Mouse (Mus musculus): ENCODE measurements at regions not wholly inside any gene's neighbourhood (a gene's known extent, or its start where the extent isn't known, plus 50 kb on each side); places are given as distances from the start of the nearest gene placed in this dataset.

GRCm38 (mm10) chr16:65191574-65192149 is 86.0 kb upstream of the Htr1f start:
- H3K79me2 ChIP-seq (ENCODE audit: control insufficient read depth, insufficient read depth, low read length, poor library complexity): no peaks in the 10 kb centered on the region
- no peaks in the 10 kb centered on the region for H3K9me3 ChIP-seq (replicated peaks; ENCODE audit: insufficient read depth, low read length)
- H3K9ac ChIP-seq (ENCODE audit: control insufficient read depth, low read depth, low read length, poor library complexity, severe bottlenecking): no peak overlapping the region
- TF ChIP-seq POLR2A (IDR thresholded peaks at IDR 0.05; ENCODE audit: control insufficient read depth in 1 of 2, insufficient read depth in 1 of 2, low read depth in 1 of 2, low read length in 2 of 2, poor library complexity in 1 of 2) (no peak), GABPA (IDR thresholded peaks at IDR 0.05; ENCODE audit: low read depth, low read length) (no peak), HCFC1 (IDR thresholded peaks at IDR 0.05; ENCODE audit: low read depth, low read length) (no peak), USF2 (IDR thresholded peaks at IDR 0.05; ENCODE audit: borderline replicate concordance in 1 of 2, insufficient read depth in 1 of 2, low read depth in 1 of 2, low read length in 2 of 2) (no peak), RAD21 (IDR thresholded peaks at IDR 0.05; ENCODE audit: low read depth, low read length) (no peak), CHD2 (IDR thresholded peaks at IDR 0.05; ENCODE audit: low read length) (no peak), SMC3 (IDR thresholded peaks at IDR 0.05; ENCODE audit: low read depth, low read length) (no peak), RCOR1 (IDR thresholded peaks at IDR 0.05; ENCODE audit: low read depth, low read length) (no peak), E2F4 (IDR thresholded peaks at IDR 0.05; ENCODE audit: borderline replicate concordance, low read depth, low read length) (no peak), ZNF384 (IDR thresholded peaks at IDR 0.05; ENCODE audit: low read depth, low read length) (no peak), NRF1 (IDR thresholded peaks at IDR 0.05; ENCODE audit: insufficient read depth, low read depth, low read length, poor library complexity, severe bottlenecking) (no peak), JUND (IDR thresholded peaks at IDR 0.05; ENCODE audit: low read depth, low read length) (no peak), ZC3H11A (IDR thresholded peaks at IDR 0.05; ENCODE audit: low read depth, low read length) (no peak), POLR2AphosphoS5 (IDR thresholded peaks at IDR 0.05; ENCODE audit: borderline replicate concordance, low read depth, low read length) (no peak), MXI1 (IDR thresholded peaks at IDR 0.05; ENCODE audit: low read depth, low read length) (no peak), TBP (IDR thresholded peaks at IDR 0.05; ENCODE audit: low read depth, low read length) (no peak), MYB (IDR thresholded peaks at IDR 0.05; ENCODE audit: low read depth, low read length) (no peak)
- no peaks in the 10 kb centered on the region for H3K27me3 ChIP-seq (ENCODE audit: control insufficient read depth in 1 of 2, insufficient read depth in 2 of 2, low read length in 2 of 2)
- no peak for DNase-seq (ENCODE audit: low read depth, low spot score)
- no peaks in the 10 kb centered on the region for H3K4me1 ChIP-seq (ENCODE audit: control insufficient read depth in 1 of 2, insufficient read depth in 2 of 2, low read length in 2 of 2)
- no peaks in the 10 kb centered on the region for H3K36me3 ChIP-seq (ENCODE audit: control insufficient read depth in 1 of 2, insufficient read depth in 2 of 2, low read length in 2 of 2)
- no peak overlapping the region for H3K27ac ChIP-seq (ENCODE audit: control insufficient read depth, low read depth, low read length)
- H3K4me3 ChIP-seq (ENCODE audit: control insufficient read depth in 1 of 2, insufficient read depth in 1 of 2, low read depth in 2 of 2, low read length in 2 of 2): no peak overlapping the region

DNA sequence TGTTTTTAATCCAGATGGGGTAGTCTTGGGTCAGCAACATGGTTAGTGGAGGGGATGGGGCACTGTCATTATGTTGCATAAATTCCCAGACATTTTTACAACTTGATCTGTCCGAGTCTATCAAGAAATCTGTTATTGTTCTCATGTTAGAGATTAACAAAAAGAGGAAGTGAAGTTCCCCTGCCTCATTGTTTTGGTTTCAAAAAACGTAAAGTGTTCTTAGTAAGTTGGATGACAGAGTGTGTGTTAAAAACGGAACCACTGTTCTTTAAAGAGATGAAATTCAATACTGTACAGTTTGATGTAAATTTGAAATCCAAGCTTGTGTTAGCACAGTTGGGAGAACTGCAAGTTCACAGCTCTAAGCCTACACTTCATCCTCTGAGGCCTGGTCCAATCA is 68.9 kb upstream of the Htr1f start:
- no peaks in the 10 kb centered on the region for H3K27me3 ChIP-seq (ENCODE audit: control insufficient read depth in 1 of 2, insufficient read depth in 2 of 2, low read length in 2 of 2)
- no peaks in the 10 kb centered on the region for H3K4me1 ChIP-seq (ENCODE audit: control insufficient read depth in 1 of 2, insufficient read depth in 2 of 2, low read length in 2 of 2)
- H3K36me3 ChIP-seq (ENCODE audit: control insufficient read depth in 1 of 2, insufficient read depth in 2 of 2, low read length in 2 of 2): no peaks in the 10 kb centered on the region
- H3K4me3 ChIP-seq (ENCODE audit: control insufficient read depth in 1 of 2, insufficient read depth in 1 of 2, low read depth in 2 of 2, low read length in 2 of 2): no peak overlapping the region
- H3K9ac ChIP-seq (ENCODE audit: control insufficient read depth, low read depth, low read length, poor library complexity, severe bottlenecking): no peak overlapping the region
- TF ChIP-seq CHD1 (IDR thresholded peaks at IDR 0.05; ENCODE audit: low read depth, low read length): no peak
- TF ChIP-seq TAL1 (IDR thresholded peaks at IDR 0.05; ENCODE audit: low read length): no peak
- TF ChIP-seq NRF1 (IDR thresholded peaks at IDR 0.05; ENCODE audit: insufficient read depth, low read depth, low read length, poor library complexity, severe bottlenecking): no peak
- TF ChIP-seq GATA1 (IDR thresholded peaks at IDR 0.05; ENCODE audit: low read depth, low read length): no peak
- TF ChIP-seq POLR2AphosphoS5 (IDR thresholded peaks at IDR 0.05; ENCODE audit: borderline replicate concordance, low read depth, low read length): no peak
- DNase-seq (ENCODE audit: low read depth, low spot score): peak; percentile 4
- H3K27ac ChIP-seq (ENCODE audit: control insufficient read depth, low read depth, low read length): no peak overlapping the region
- H3K9me3 ChIP-seq (replicated peaks; ENCODE audit: insufficient read depth, low read length): no peaks in the 10 kb centered on the region
- no peaks in the 10 kb centered on the region for H3K79me2 ChIP-seq (ENCODE audit: control insufficient read depth, insufficient read depth, low read length, poor library complexity)
